Mouse (Mus musculus) olfactory bulb, adult 2 months (tissue): Measurements from ENCODE around the gene Ndufb5. TPM values are rescaled to one million over a fixed set of nuclear protein-coding genes. Genes with fewer than 3 reads are reported as not detected.
"Not testable (repeated sequence)": the region's sequence is repeated elsewhere in the genome, so short reads cannot be mapped to it uniquely, and the experiment has no call there.

ENCODE experiments used
- H3K27ac ChIP-seq: fragments of 200-500 bp; 2 replicates; pipeline ENCODE4 v1.5.1; 2012; ENCODE audit warnings: low read depth, low read length; ENCODE audit not compliant: insufficient read depth
- H3K4me1 ChIP-seq: fragments of 200-500 bp; 2 replicates; pipeline ENCODE4 v1.6.1; 2012; ENCODE audit warnings: low read length; ENCODE audit not compliant: control insufficient read depth, insufficient read depth
- H3K4me3 ChIP-seq: fragments of 200-500 bp; 2 replicates; pipeline ENCODE4 v1.5.1; 2012; ENCODE audit warnings: mild to moderate bottlenecking, low read depth, low read length, moderate library complexity; ENCODE audit not compliant: insufficient read depth
- CTCF ChIP-seq: fragments of 200-500 bp; IDR thresholded peaks from 2 replicates; pipeline ENCODE4 v1.5.1; 2012; ENCODE audit warnings: low read depth, mild to moderate bottlenecking, low read length, moderate library complexity; ENCODE audit not compliant: insufficient read depth
- POLR2A ChIP-seq: fragments of 200-500 bp; IDR thresholded peaks from 2 replicates; pipeline ENCODE4 v1.6.1; 2012; ENCODE audit warnings: mild to moderate bottlenecking, low read depth, low read length, moderate library complexity; ENCODE audit not compliant: insufficient read depth
- WGBS: fragments of 180-500 bp; shearing (Covaris S2); methylation state at CpG from one replicate; pipeline ENCODE4 v1.1.7; 2018; 5-methylcytosine and 5-hydroxymethylcytosine counted together
- polyA plus RNA-seq: library from polyadenylated mRNA; stranded (reverse); fragments of >200 nt; gene quantifications from 2 replicates; pipeline ENCODE4 v1.2.4, GENCODE M21; 2012; ENCODE audit warnings: low replicate concordance; ENCODE audit not compliant: missing spikeins, insufficient read depth, insufficient read length

The Ndufb5 gene
- polyA plus RNA-seq, 1 experiment: not detected

GRCm38 (mm10) chr3:32718271-32718670 lies 18.5 kb upstream of the Ndufb5 start:
- WGBS: 84% methylated on average over 5 of the region's 5 CpGs
- TF ChIP-seq CTCF (no peak), POLR2A (no peak)
- Histone ChIP-seq H3K27ac (no peak overlapping the region), H3K4me3 (no peak overlapping the region), H3K4me1 (no peaks in the 10 kb centered on the region)

GRCm38 (mm10) chr3:32724191-32724590 lies 12.6 kb upstream of the Ndufb5 start:
- Histone ChIP-seq H3K4me3 (no peak overlapping the region), H3K27ac (no peak overlapping the region), H3K4me1 (no peaks in the 10 kb centered on the region)
- TF ChIP-seq CTCF (no peak), POLR2A (no peak)
- 95% methylated on average over 7 of the region's 7 CpGs for WGBS

- TF ChIP-seq POLR2A (no peak), CTCF (no peak)
- WGBS: 84% methylated on average over 5 of the region's 5 CpGs
- Histone ChIP-seq H3K4me1 (no peaks in the 10 kb centered on the region), H3K27ac (no peak overlapping the region), H3K4me3 (no peak overlapping the region)
Measured at GRCm38 (mm10) chr3:32725951-32726350, 10.8 kb upstream of the Ndufb5 start.

GRCm38 (mm10) chr3:32727861-32728260 lies 8.9 kb upstream of the Ndufb5 start:
- no peaks in the 10 kb centered on the region for H3K4me1 ChIP-seq
- TF ChIP-seq POLR2A (no peak), CTCF (no peak)
- H3K27ac ChIP-seq: no peak overlapping the region
- H3K4me3 ChIP-seq: no peak overlapping the region
- 77% methylated on average over 4 of the region's 4 CpGs for WGBS

- H3K27ac ChIP-seq: peak within 1 kb of the TSS; percentile 88
- H3K4me1 ChIP-seq: peaks cover 7% of the 10 kb centered on the region
Measured at GRCm38 (mm10) chr3:32737172-32737655, 424 bp downstream of the Ndufb5 start, which contains the start of gene Mrpl47. Gene Mrpl47 (minus strand): TSS chr3:32737605.

GRCm38 (mm10) chr3:32738549-32738948 lies 1.8 kb downstream of the Ndufb5 start:
- 91% methylated on average over 5 of the region's 5 CpGs for WGBS
- H3K4me1 ChIP-seq: peaks cover 9% of the 10 kb centered on the region
- no peak overlapping the region for H3K4me3 ChIP-seq
- TF ChIP-seq CTCF: no peak
- no peak for TF ChIP-seq POLR2A
- no peak overlapping the region for H3K27ac ChIP-seq

More at GRCm38 (mm10) chr3:32737172-32737655, 424 bp downstream of the Ndufb5 start, which contains the start of gene Mrpl47:
- WGBS: under 1% methylated on average over 31 of the region's 31 CpGs
- no peak for TF ChIP-seq CTCF
- TF ChIP-seq POLR2A: no peak
- peak within 1 kb of the TSS; percentile 98 for H3K4me3 ChIP-seq

GRCm38 (mm10) chr3:32742276-32742780 lies 5.5 kb downstream of the Ndufb5 start:
- no peak overlapping the region for H3K4me3 ChIP-seq
- no peak overlapping the region for H3K27ac ChIP-seq
- WGBS: 81% methylated on average over 2 of the region's 2 CpGs
- H3K4me1 ChIP-seq: peaks cover 17% of the 10 kb centered on the region
- TF ChIP-seq POLR2A (no peak), CTCF (no peak)

GRCm38 (mm10) chr3:32745001-32745400 lies 8.2 kb downstream of the Ndufb5 start:
- TF ChIP-seq CTCF (no peak), POLR2A (no peak)
- no peak overlapping the region for H3K27ac ChIP-seq
- 81% methylated on average over 6 of the region's 6 CpGs for WGBS
- no peak overlapping the region for H3K4me3 ChIP-seq
- H3K4me1 ChIP-seq: peaks cover 10% of the 10 kb centered on the region

- H3K4me3 ChIP-seq, H3K27ac ChIP-seq: not testable (repeated sequence)
- peaks cover 10% of the 10 kb centered on the region for H3K4me1 ChIP-seq
Measured at GRCm38 (mm10) chr3:32745426-32745825, 8.6 kb downstream of the Ndufb5 start.

GRCm38 (mm10) chr3:32748384-32748783 lies 11.6 kb downstream of the Ndufb5 start:
- TF ChIP-seq CTCF (no peak), POLR2A (no peak)
- H3K27ac ChIP-seq: no peak overlapping the region
- H3K4me1 ChIP-seq: peaks cover 8% of the 10 kb centered on the region; the same call in 1 of the 2 replicates
- 55% methylated on average over 9 of the region's 9 CpGs for WGBS
- no peak overlapping the region for H3K4me3 ChIP-seq
